Mouse (Mus musculus): ENCODE measurements at regions not wholly inside any gene's neighbourhood (a gene's known extent, or its start where the extent isn't known, plus 50 kb on each side); places are given as distances from the start of the nearest gene placed in this dataset.

- Histone ChIP-seq H3K4me1 (replicated peaks) (no peaks in the 10 kb centered on the region), H3K4me3 (replicated peaks) (no peak overlapping the region), H3K9ac (no peak overlapping the region), H3K4me2 (replicated peaks) (no peak overlapping the region), H3K27ac (no peak overlapping the region), H3K36me3 (no peaks in the 10 kb centered on the region), H3K9me3 (no peaks in the 10 kb centered on the region), H3K27me3 (replicated peaks) (no peaks in the 10 kb centered on the region)
- 90% methylated on average over 5 of the region's 5 CpGs for WGBS
- ATAC-seq, result no peak
Measured at GRCm38 (mm10) chr4:9218380-9218779, 979.5 kb upstream of the Car8 start.

GRCm38 (mm10) chr4:9208606-9209005, 969.8 kb upstream of the Car8 start:
- Histone ChIP-seq H3K36me3 (no peaks in the 10 kb centered on the region), H3K9ac (no peak overlapping the region), H3K27me3 (replicated peaks) (no peaks in the 10 kb centered on the region), H3K4me3 (replicated peaks) (no peak overlapping the region), H3K4me1 (replicated peaks) (no peaks in the 10 kb centered on the region), H3K9me3 (no peaks in the 10 kb centered on the region), H3K27ac (no peak overlapping the region), H3K4me2 (replicated peaks) (no peak overlapping the region)
- 85% methylated on average over 2 of the region's 2 CpGs for WGBS
- ATAC-seq, result no peak

- 83% methylated on average over 2 of the region's 2 CpGs for WGBS
- no peak for ATAC-seq
- H3K36me3 ChIP-seq, result no peaks in the 10 kb centered on the region
- no peak overlapping the region for H3K27ac ChIP-seq
- no peaks in the 10 kb centered on the region for H3K27me3 ChIP-seq (replicated peaks)
- H3K9me3 ChIP-seq, result no peaks in the 10 kb centered on the region
- no peak overlapping the region for H3K4me3 ChIP-seq (replicated peaks)
- no peak overlapping the region for H3K9ac ChIP-seq
- H3K4me2 ChIP-seq (replicated peaks), result no peak overlapping the region
- no peaks in the 10 kb centered on the region for H3K4me1 ChIP-seq (replicated peaks)
Measured at GRCm38 (mm10) chr4:9200012-9200411, 961.2 kb upstream of the Car8 start.

- ATAC-seq, result no peak
- H3K27ac ChIP-seq, result no peak overlapping the region
- no peak overlapping the region for H3K4me3 ChIP-seq (replicated peaks)
- no peaks in the 10 kb centered on the region for H3K27me3 ChIP-seq (replicated peaks)
- H3K4me2 ChIP-seq (replicated peaks), result no peak overlapping the region
- WGBS, result 48% methylated on average over 4 of the region's 4 CpGs
- H3K36me3 ChIP-seq, result no peaks in the 10 kb centered on the region
- H3K4me1 ChIP-seq (replicated peaks), result no peaks in the 10 kb centered on the region
- H3K9me3 ChIP-seq, result no peaks in the 10 kb centered on the region
- no peak overlapping the region for H3K9ac ChIP-seq
Measured at GRCm38 (mm10) chr4:9196435-9196834, 957.6 kb upstream of the Car8 start.

- Histone ChIP-seq H3K36me3 (no peaks in the 10 kb centered on the region), H3K27me3 (replicated peaks) (no peaks in the 10 kb centered on the region), H3K27ac (no peak overlapping the region), H3K9ac (no peak overlapping the region), H3K9me3 (no peaks in the 10 kb centered on the region), H3K4me1 (replicated peaks) (no peaks in the 10 kb centered on the region), H3K4me2 (replicated peaks) (no peak overlapping the region), H3K4me3 (replicated peaks) (no peak overlapping the region)
- no peak for ATAC-seq
- WGBS, result 78% methylated on average over 6 of the region's 6 CpGs
Measured at GRCm38 (mm10) chr4:9193121-9193520, 954.3 kb upstream of the Car8 start.

DNA sequence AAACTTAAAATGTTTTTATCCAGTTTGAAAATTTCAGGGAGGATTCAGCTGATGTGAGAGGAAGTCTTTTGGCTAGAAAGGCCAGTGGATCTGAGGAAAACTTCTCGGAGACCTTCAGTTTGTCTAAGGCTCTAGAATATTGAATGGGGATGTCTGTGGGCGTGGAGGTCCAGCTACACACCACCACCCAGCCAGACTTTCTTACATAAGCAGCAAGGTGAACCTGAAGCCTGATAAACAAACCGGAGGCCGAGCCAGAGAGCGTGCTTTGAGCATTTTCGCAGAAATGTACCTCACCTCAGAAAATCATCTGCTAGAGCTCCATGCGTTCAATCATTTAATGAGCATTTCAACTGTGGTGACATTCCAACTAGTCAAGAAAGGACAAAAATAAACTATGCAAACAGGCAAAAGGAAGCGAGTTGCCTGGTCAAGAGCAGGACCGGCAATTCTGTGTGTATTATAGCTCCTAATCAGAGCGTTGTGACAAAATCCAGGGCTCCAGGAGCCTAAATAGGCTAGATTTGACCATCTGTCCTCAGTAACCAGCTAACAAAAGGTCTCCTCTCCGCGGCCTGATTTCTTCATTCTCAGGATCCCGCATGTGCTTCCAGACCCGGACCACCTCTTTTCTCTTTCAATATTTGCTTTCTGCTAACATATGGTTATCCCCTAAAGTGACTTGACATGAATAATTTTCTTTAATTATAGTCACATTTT, 946.5 kb upstream of the Car8 start:
- Histone ChIP-seq H3K4me3 (replicated peaks) (no peak overlapping the region; the same call in 1 of the 2 replicates), H3K36me3 (no peaks in the 10 kb centered on the region), H3K27me3 (replicated peaks) (no peaks in the 10 kb centered on the region), H3K27ac (0 out of 2 replicates have a peak overlapping the region, but pooled peaks have one; percentile 1), H3K4me1 (replicated peaks) (peaks cover 11% of the 10 kb centered on the region; the same call in 1 of the 2 replicates), H3K9ac (no peak overlapping the region), H3K4me2 (replicated peaks) (peak overlapping the region; percentile 56), H3K9me3 (no peaks in the 10 kb centered on the region)
- no peak for ATAC-seq
- 21% methylated on average over 14 of the region's 14 CpGs for whole genome bisulfite sequencing

- 0 out of 2 replicates have a peak overlapping the region, but pooled peaks have one; percentile 1 for H3K9ac ChIP-seq
- peak; percentile 86 for ATAC-seq
Measured at GRCm38 (mm10) chr4:9184451-9185121, 945.7 kb upstream of the Car8 start.

GRCm38 (mm10) chr4:9174365-9174764, 935.5 kb upstream of the Car8 start:
- Histone ChIP-seq H3K9me3 (no peaks in the 10 kb centered on the region), H3K27ac (no peak overlapping the region), H3K36me3 (no peaks in the 10 kb centered on the region), H3K4me1 (replicated peaks) (no peaks in the 10 kb centered on the region), H3K4me3 (replicated peaks) (no peak overlapping the region), H3K4me2 (replicated peaks) (no peak overlapping the region), H3K27me3 (replicated peaks) (no peaks in the 10 kb centered on the region), H3K9ac (no peak overlapping the region)
- WGBS, result 72% methylated on average over 1 of the region's 1 CpGs
- ATAC-seq, result no peak

More at GRCm38 (mm10) chr4:9184451-9185121, 945.7 kb upstream of the Car8 start:
- H3K27ac ChIP-seq, result no peak overlapping the region
- H3K9me3 ChIP-seq, result no peaks in the 10 kb centered on the region
- peaks cover 11% of the 10 kb centered on the region; the same call in 1 of the 2 replicates for H3K4me1 ChIP-seq (replicated peaks)
- WGBS, result 2% methylated on average over 12 of the region's 12 CpGs
- peak overlapping the region; percentile 56 for H3K4me2 ChIP-seq (replicated peaks)
- H3K4me3 ChIP-seq (replicated peaks), result peak overlapping the region; percentile 15; the same call in 1 of the 2 replicates
- H3K36me3 ChIP-seq, result no peaks in the 10 kb centered on the region
- H3K27me3 ChIP-seq (replicated peaks), result no peaks in the 10 kb centered on the region

DNA sequence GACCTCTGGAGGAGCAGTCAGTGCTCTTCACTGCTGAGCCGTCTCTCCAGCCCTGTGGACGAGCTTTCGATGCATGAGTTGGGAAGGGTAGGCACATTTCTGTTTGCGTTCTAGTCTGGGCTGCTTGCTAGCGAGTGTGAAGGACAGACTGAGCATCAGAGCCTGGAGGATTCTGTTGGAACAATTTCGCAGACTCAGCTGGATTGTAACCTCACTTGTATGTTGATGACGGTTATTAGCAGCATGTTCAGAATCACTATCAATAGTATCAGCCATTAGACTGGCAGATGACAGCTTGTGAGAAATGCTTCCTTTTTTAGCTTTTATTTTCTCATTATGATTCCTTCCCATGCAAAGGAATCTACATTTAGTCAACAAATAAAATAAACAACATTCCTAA, 923.5 kb upstream of the Car8 start:
- no peaks in the 10 kb centered on the region for H3K36me3 ChIP-seq
- WGBS, result 81% methylated on average over 7 of the region's 7 CpGs
- H3K4me3 ChIP-seq (replicated peaks), result no peak overlapping the region
- H3K9ac ChIP-seq, result no peak overlapping the region
- no peak overlapping the region for H3K4me2 ChIP-seq (replicated peaks)
- ATAC-seq, result no peak
- H3K4me1 ChIP-seq (replicated peaks), result no peaks in the 10 kb centered on the region
- H3K27ac ChIP-seq, result no peak overlapping the region
- H3K9me3 ChIP-seq, result no peaks in the 10 kb centered on the region
- H3K27me3 ChIP-seq (replicated peaks), result no peaks in the 10 kb centered on the region

- WGBS, result 49% methylated on average over 4 of the region's 4 CpGs
- no peaks in the 10 kb centered on the region for H3K36me3 ChIP-seq
- H3K27ac ChIP-seq, result no peak overlapping the region
Measured at GRCm38 (mm10) chr4:9161814-9162133, 922.9 kb upstream of the Car8 start.

GRCm38 (mm10) chr4:9161068-9161813, 922.4 kb upstream of the Car8 start:
- H3K4me1 ChIP-seq (replicated peaks), result no peaks in the 10 kb centered on the region
- ATAC-seq, result peak; percentile 31; the same call in 1 of the 2 replicates
- no peak overlapping the region for H3K27ac ChIP-seq
- H3K27me3 ChIP-seq (replicated peaks), result no peaks in the 10 kb centered on the region
- H3K4me3 ChIP-seq (replicated peaks), result no peak overlapping the region
- H3K4me2 ChIP-seq (replicated peaks), result no peak overlapping the region
- no peak overlapping the region for H3K9ac ChIP-seq
- 73% methylated on average over 11 of the region's 11 CpGs for WGBS
- no peaks in the 10 kb centered on the region for H3K9me3 ChIP-seq
- no peaks in the 10 kb centered on the region for H3K36me3 ChIP-seq

More at GRCm38 (mm10) chr4:9161814-9162133, 922.9 kb upstream of the Car8 start:
- ATAC-seq, result peak; percentile 70
- no peak overlapping the region for H3K9ac ChIP-seq
- no peaks in the 10 kb centered on the region for H3K27me3 ChIP-seq (replicated peaks)
- H3K4me2 ChIP-seq (replicated peaks), result no peak overlapping the region
- H3K4me1 ChIP-seq (replicated peaks), result no peaks in the 10 kb centered on the region
- no peaks in the 10 kb centered on the region for H3K9me3 ChIP-seq
- H3K4me3 ChIP-seq (replicated peaks), result no peak overlapping the region

DNA sequence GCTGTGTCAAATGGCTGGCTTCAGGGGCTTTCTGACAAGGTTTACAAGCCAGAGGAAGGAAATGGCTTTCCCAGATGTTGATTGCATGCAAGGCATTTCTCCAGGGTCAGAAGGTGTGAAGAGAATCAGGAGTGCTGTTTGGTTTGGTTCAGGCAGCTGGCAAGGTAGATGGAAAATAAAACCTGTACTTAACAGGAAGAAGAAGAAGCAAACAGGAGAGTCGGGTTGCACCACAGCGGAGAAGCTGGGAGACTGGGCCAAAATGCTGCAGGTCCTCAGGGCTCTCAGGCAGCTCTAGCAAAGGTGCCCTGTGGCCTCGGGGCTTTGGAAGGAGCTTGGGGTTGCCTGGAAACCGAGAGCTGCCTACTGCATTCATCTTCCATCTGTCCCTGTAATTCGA, 908.9 kb upstream of the Car8 start:
- ATAC-seq, result no peak
- WGBS, result 16% methylated on average over 5 of the region's 5 CpGs
- no peak overlapping the region for H3K4me2 ChIP-seq (replicated peaks)

More for the DNA sequence above, 908.9 kb upstream of the Car8 start:
- Histone ChIP-seq H3K36me3 (no peaks in the 10 kb centered on the region), H3K9ac (no peak overlapping the region), H3K4me1 (replicated peaks) (no peaks in the 10 kb centered on the region), H3K4me3 (replicated peaks) (no peak overlapping the region), H3K9me3 (no peaks in the 10 kb centered on the region), H3K27me3 (replicated peaks) (no peaks in the 10 kb centered on the region), H3K27ac (no peak overlapping the region)
